Mouse (Mus musculus): ENCODE measurements around the gene Tas2r135.

- TF ChIP-seq POLR2A (IDR thresholded peaks at IDR 0.05; ENCODE audit: low read depth, low read length) = no peak
- no peak for TF ChIP-seq CTCF (IDR thresholded peaks at IDR 0.05; ENCODE audit: extremely low read depth, insufficient read depth, insufficient read length, insufficient replicate concordance)
Measured at GRCm38 (mm10) chr6:42358901-42359300, 46.3 kb upstream of the Tas2r135 start.
